ENCODE assay signal across 8 mouse cellular contexts in genomic region chr7:79799048-79799447, GRCm38 (mm10). TPM values are rescaled to one million over a fixed set of nuclear protein-coding genes. Genes with fewer than 3 reads are reported as not detected.
DNase-seq lines count a peak whose midpoint lies in the region; ATAC-seq and TF ChIP-seq lines count a peak whose summit lies in the region.
"Had no signal": no experiment of that assay in that cellular context is flagged by ENCODE, and none has a peak within 500 bp of the region (broad histone marks: within the 10 kb centered on the region; RNA-seq: fewer than 3 reads in every experiment).

No protein-coding gene starts in this region.

- H3K4me2 ChIP-seq in heart, embryonic 16.5 days (ENCODE audit: low read depth, low read length) = no peak overlapping the region

- 2% methylated on average over 8 of the region's 8 CpGs for WGBS in heart, embryonic 16.5 days

- no peak overlapping the region for H3K9ac ChIP-seq in ES-E14 (ENCODE audit: insufficient read depth, low read depth, low read length, poor library complexity, severe bottlenecking)
- no peak overlapping the region for H3K9ac ChIP-seq in heart, embryonic 16.5 days (ENCODE audit: low read length)

- peak; percentile 69 for DNase-seq in ES-E14 (ENCODE audit: low read depth, low spot score)
- peak; percentile 58 for DNase-seq in adrenal gland, adult 8-10 months
- peak; percentile 73 for DNase-seq in embryo, embryonic 11.5 days (ENCODE audit: low read depth, low spot score)
- DNase-seq in layer of hippocampus, postnatal 10 days (ENCODE audit: low spot score in 2 of 2) = peak; percentile 87 to 89
- peak; percentile 33 to 49 for DNase-seq in spleen, postnatal 14 days (ENCODE audit: low spot score in 2 of 2)

- no peak overlapping the region for H3K27ac ChIP-seq in ES-E14 (ENCODE audit: insufficient read depth, low read depth, low read length, poor library complexity, severe bottlenecking)
- H3K27ac ChIP-seq in heart, embryonic 16.5 days (ENCODE audit: low read length) = no peak overlapping the region
- H3K27ac ChIP-seq: macrophage had no signal

- no peaks in the 10 kb centered on the region for H3K9me3 ChIP-seq in ES-E14 (ENCODE audit: control insufficient read depth, insufficient read depth, low read depth, low read length)
- no peaks in the 10 kb centered on the region for H3K9me3 ChIP-seq in heart, embryonic 16.5 days (replicated peaks; ENCODE audit: control insufficient read depth, low read length)

- in situ Hi-C loops in ES-E14 (cut with MboI; ENCODE audit: low sequenced_read_pairs in 2 of 2, unreplicated experiment in 2 of 2) = loop anchor here in 1 of 2 experiments (5.0 kb wide), 1 partner anchor 118 kb away; no protein-coding TSS in a partner anchor

- peak; percentile 30 for ATAC-seq in heart, embryonic 16.5 days (replicated peaks; ENCODE audit: extremely low read depth, insufficient read depth, low FRiP score)
- peak; percentile 84 for ATAC-seq in megakaryocyte progenitor cell, adult 5-6 weeks (replicated peaks; ENCODE audit: poor library complexity)

- no peaks in the 10 kb centered on the region for H3K4me1 ChIP-seq in ES-E14 (ENCODE audit: control insufficient read depth in 2 of 2, insufficient read depth in 2 of 2, low read length in 2 of 2, poor library complexity in 1 of 2)
- H3K4me1 ChIP-seq in heart, embryonic 16.5 days (ENCODE audit: control insufficient read depth, insufficient read depth, low read length) = peaks cover 1% of the 10 kb centered on the region

- peaks cover 12% of the 10 kb centered on the region for H3K27me3 ChIP-seq in heart, embryonic 16.5 days (ENCODE audit: control insufficient read depth, insufficient read depth, low read length)

- no peak overlapping the region for H3K4me3 ChIP-seq in ES-E14 (ENCODE audit: insufficient read depth in 1 of 2, low read depth in 1 of 2, low read length in 2 of 2, poor library complexity in 1 of 2, severe bottlenecking in 1 of 2)
- H3K4me3 ChIP-seq in heart, embryonic 16.5 days (ENCODE audit: low read length) = no peak overlapping the region

- H3K36me3 ChIP-seq in ES-E14 (ENCODE audit: control insufficient read depth, insufficient read depth, low read length, poor library complexity, severe bottlenecking) = no peaks in the 10 kb centered on the region
- no peaks in the 10 kb centered on the region for H3K36me3 ChIP-seq in heart, embryonic 16.5 days (ENCODE audit: control insufficient read depth, insufficient read depth)

TF ChIP-seq in ES-E14, 5 proteins besides CTCF, POLR2A, EP300 and RAD21:
- TF ChIP-seq HCFC1 (IDR thresholded peaks at IDR 0.05; ENCODE audit: borderline replicate concordance, insufficient read depth, low read length) = no peak
- peak; percentile 74; the same call in 1 of the 2 replicates for TF ChIP-seq ZC3H11A (IDR thresholded peaks at IDR 0.05; ENCODE audit: borderline replicate concordance, low read depth, low read length)

RNA-seq across cellular contexts. Expression of gene Mesp1, which starts 5.5 kb away (rescaled TPM):
- 0.27 TPM in 1 of 2 replicates, not detected in the other for total RNA-seq in ES-E14 (2012; rRNA removed)
- not detected for total RNA-seq in adrenal gland, adult 8-10 months (2022)
- not detected in 2 replicates for polyA plus RNA-seq in heart, embryonic 16.5 days (2015; fragmentation: Nextera tagmentation; extraction: Ambion mirVana)
- total RNA-seq in layer of hippocampus, postnatal 10 days (2021) = under 1 TPM in 1 of 2 experiments, not detected in 1; 0.57 TPM
- total RNA-seq in megakaryocyte progenitor cell, adult 5-6 weeks (2015) = not detected in 2 replicates
- total RNA-seq in megakaryocyte progenitor cell, adult 5-6 weeks (2017) = not detected in 2 replicates
- polyA plus RNA-seq: macrophage had no signal

RNA-seq across cellular contexts. Expression of gene Mesp2, which starts 11.5 kb away (rescaled TPM):
- total RNA-seq in ES-E14 (2012; rRNA removed) = 1.0 and 1.2 TPM in 2 replicates
- 1 to 10 TPM in 1 of 4 experiments, under 1 TPM in 3; 0.41 to 1.5 (median 0.62) TPM for total RNA-seq in adrenal gland, adult 8-10 months (2022)
- 0.18 and 0.31 TPM in 2 replicates for polyA plus RNA-seq in heart, embryonic 16.5 days (2015; fragmentation: Nextera tagmentation; extraction: Ambion mirVana)
- 1 to 10 TPM; 1.6 to 1.8 TPM for total RNA-seq in layer of hippocampus, postnatal 10 days (2021)
- total RNA-seq in megakaryocyte progenitor cell, adult 5-6 weeks (2015) = 0.10 TPM in 1 of 2 replicates, not detected in the other
- 0.27 TPM in 1 of 2 replicates, not detected in the other for total RNA-seq in megakaryocyte progenitor cell, adult 5-6 weeks (2017)
- polyA plus RNA-seq: macrophage had no signal

RNA-seq across cellular contexts. Expression of gene Wdr93, which starts 56.1 kb away (rescaled TPM):
- 0.58 and 0.71 TPM in 2 replicates for total RNA-seq in ES-E14 (2012; rRNA removed)
- 1 to 10 TPM in 3 of 4 experiments, under 1 TPM in 1; 0.99 to 1.6 (median 1.3) TPM for total RNA-seq in adrenal gland, adult 8-10 months (2022)
- polyA plus RNA-seq in heart, embryonic 16.5 days (2015; fragmentation: Nextera tagmentation; extraction: Ambion mirVana) = 0.32 and 0.49 TPM in 2 replicates
- under 1 TPM; 0.21 to 0.25 TPM for total RNA-seq in layer of hippocampus, postnatal 10 days (2021)
- total RNA-seq in megakaryocyte progenitor cell, adult 5-6 weeks (2015) = not detected in 2 replicates
- total RNA-seq in megakaryocyte progenitor cell, adult 5-6 weeks (2017) = not detected in 2 replicates

RNA-seq across cellular contexts. Expression of gene Pex11a, which starts 56.1 kb away (rescaled TPM):
- total RNA-seq in ES-E14 (2012; rRNA removed) = 4.3 and 6.1 TPM in 2 replicates
- 10 to 100 TPM; 52.5 to 60.1 (median 54.5) TPM for total RNA-seq in adrenal gland, adult 8-10 months (2022)
- 6.9 TPM in 2 replicates for polyA plus RNA-seq in heart, embryonic 16.5 days (2015; fragmentation: Nextera tagmentation; extraction: Ambion mirVana)
- 10 to 100 TPM; 10.4 to 11.7 TPM for total RNA-seq in layer of hippocampus, postnatal 10 days (2021)
- total RNA-seq in megakaryocyte progenitor cell, adult 5-6 weeks (2015) = 1.7 TPM in 2 replicates
- 1.7 and 2.4 TPM in 2 replicates for total RNA-seq in megakaryocyte progenitor cell, adult 5-6 weeks (2017)
